Mouse (Mus musculus): ENCODE data around the gene Mcu. TPM values are rescaled to one million over a fixed set of nuclear protein-coding genes. Genes with fewer than 3 reads are reported as not detected.

The Mcu gene
- polyA plus RNA-seq, 1 experiment from 2014 or later = 65.2 TPM

DNA sequence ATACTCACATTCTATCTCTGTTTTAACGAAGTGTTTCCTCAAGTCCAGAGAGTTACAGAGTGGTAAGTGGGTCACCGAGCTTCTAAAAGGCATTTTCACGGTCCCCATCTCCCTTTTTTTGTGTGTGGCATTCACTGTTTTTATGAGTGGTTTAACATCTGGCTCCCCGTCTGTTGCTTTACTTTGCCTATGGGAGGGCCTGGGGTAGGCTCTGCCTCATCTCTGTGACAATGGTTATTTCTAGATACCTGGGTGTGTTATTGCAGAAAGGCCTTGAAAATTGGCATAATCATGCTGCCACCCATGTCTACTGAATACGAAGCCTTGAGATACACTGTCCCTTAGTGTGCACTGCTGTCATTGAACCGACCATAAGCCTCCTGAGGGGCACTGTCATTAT, 84.2 kb downstream of the Mcu start:
- WGBS = 92% methylated on average over 6 of the region's 6 CpGs
- Histone ChIP-seq H3K27ac (ENCODE audit: low read depth, low read length) (no peak overlapping the region), H3K27me3 (replicated peaks; ENCODE audit: control insufficient read depth, insufficient read depth, low read length) (no peaks in the 10 kb centered on the region), H3K4me2 (replicated peaks; ENCODE audit: low read depth) (no peak overlapping the region), H3K36me3 (ENCODE audit: control insufficient read depth, insufficient read depth) (0 out of 2 replicates have a peak, but pooled peaks cover 3% of the 10 kb centered on the region), H3K4me3 (ENCODE audit: low read depth, low read length) (no peak overlapping the region), H3K4me1 (replicated peaks; ENCODE audit: control insufficient read depth, insufficient read depth, low read length) (no peaks in the 10 kb centered on the region), H3K9me3 (ENCODE audit: control insufficient read depth) (no peaks in the 10 kb centered on the region), H3K9ac (ENCODE audit: low read depth, low read length) (no peak overlapping the region)
- TF ChIP-seq CTCF (IDR thresholded peaks at IDR 0.05; ENCODE audit: low read depth) = no peak
- no peak for ATAC-seq

DNA sequence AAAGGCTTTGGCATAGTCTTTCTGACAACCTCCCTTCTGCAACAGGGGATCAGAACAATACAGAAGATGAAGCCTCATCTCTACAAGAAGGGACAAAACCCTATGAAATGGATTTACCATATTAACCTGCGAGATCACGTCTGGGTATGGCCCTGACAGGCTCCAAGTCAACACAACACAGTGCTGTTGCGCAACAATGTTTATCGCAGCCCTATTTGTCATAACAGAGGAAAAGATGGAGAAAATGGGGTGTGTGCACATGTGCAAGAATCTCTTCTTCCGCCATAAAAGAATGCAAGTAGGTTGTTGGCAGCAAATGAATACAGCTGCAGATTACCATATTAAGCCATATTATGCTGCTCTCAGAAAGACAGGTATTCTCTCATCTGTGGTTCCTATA, 88.7 kb downstream of the Mcu start:
- H3K4me1 ChIP-seq (replicated peaks; ENCODE audit: control insufficient read depth, insufficient read depth, low read length) = no peaks in the 10 kb centered on the region
- H3K27me3 ChIP-seq (replicated peaks; ENCODE audit: control insufficient read depth, insufficient read depth, low read length) = no peaks in the 10 kb centered on the region
- ATAC-seq = no peak
- H3K9me3 ChIP-seq (ENCODE audit: control insufficient read depth) = no peaks in the 10 kb centered on the region
- no peak overlapping the region for H3K4me2 ChIP-seq (replicated peaks; ENCODE audit: low read depth)
- H3K36me3 ChIP-seq (ENCODE audit: control insufficient read depth, insufficient read depth) = no peaks in the 10 kb centered on the region
- no peak for TF ChIP-seq CTCF (IDR thresholded peaks at IDR 0.05; ENCODE audit: low read depth)
- H3K27ac ChIP-seq (ENCODE audit: low read depth, low read length) = no peak overlapping the region
- no peak overlapping the region for H3K4me3 ChIP-seq (ENCODE audit: low read depth, low read length)
- WGBS = 92% methylated on average over 5 of the region's 5 CpGs
- no peak overlapping the region for H3K9ac ChIP-seq (ENCODE audit: low read depth, low read length)

DNA sequence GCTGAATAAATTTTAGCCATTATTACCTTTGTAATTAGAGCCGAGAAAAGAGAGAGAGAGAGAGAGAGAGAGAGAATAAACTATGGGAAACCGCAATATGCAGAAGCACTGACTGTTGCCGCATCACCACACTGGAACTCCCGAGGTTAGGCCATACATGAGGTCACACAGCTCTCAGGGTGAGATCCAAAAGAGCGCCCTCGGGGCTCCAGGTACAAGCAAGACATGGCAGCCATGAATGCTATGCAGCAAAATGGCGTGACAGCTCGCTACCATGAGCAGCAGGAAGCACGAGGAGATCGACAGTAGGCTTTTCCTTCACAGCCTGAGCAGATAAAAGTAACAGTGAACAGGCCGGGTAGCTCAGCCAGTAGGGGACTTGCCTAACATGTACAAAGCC, 89.2 kb downstream of the Mcu start:
- no peaks in the 10 kb centered on the region for H3K9me3 ChIP-seq (ENCODE audit: control insufficient read depth)
- no peak overlapping the region for H3K4me2 ChIP-seq (replicated peaks; ENCODE audit: low read depth)
- WGBS = 93% methylated on average over 11 of the region's 11 CpGs
- no peak overlapping the region for H3K4me3 ChIP-seq (ENCODE audit: low read depth, low read length)
- no peak for TF ChIP-seq CTCF (IDR thresholded peaks at IDR 0.05; ENCODE audit: low read depth)
- H3K36me3 ChIP-seq (ENCODE audit: control insufficient read depth, insufficient read depth) = no peaks in the 10 kb centered on the region
- no peaks in the 10 kb centered on the region for H3K4me1 ChIP-seq (replicated peaks; ENCODE audit: control insufficient read depth, insufficient read depth, low read length)
- no peak for ATAC-seq
- no peaks in the 10 kb centered on the region for H3K27me3 ChIP-seq (replicated peaks; ENCODE audit: control insufficient read depth, insufficient read depth, low read length)
- no peak overlapping the region for H3K9ac ChIP-seq (ENCODE audit: low read depth, low read length)
- no peak overlapping the region for H3K27ac ChIP-seq (ENCODE audit: low read depth, low read length)

DNA sequence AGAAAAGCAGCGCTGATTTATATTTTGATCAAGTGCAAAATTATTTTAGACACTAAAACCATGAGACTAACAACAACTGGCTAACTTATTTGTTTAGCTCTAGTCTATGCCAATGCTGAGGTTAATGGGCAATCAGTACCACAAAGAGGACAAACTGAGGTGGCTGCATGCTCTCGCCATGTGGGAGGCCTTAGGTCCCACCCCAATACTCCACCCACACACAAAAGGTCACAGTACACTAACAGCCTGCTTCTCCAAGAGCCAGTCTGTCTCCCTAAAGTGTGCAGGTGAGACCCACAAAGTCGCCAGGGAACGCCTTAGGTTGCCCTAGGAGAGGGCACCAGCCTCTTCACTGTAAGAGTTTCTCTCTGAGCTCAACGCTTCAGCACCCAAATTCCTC, 91.8 kb downstream of the Mcu start:
- 0 out of 2 replicates have a peak, but pooled peaks have one; percentile 31 for ATAC-seq
- Histone ChIP-seq H3K27me3 (replicated peaks; ENCODE audit: control insufficient read depth, insufficient read depth, low read length) (no peaks in the 10 kb centered on the region), H3K27ac (ENCODE audit: low read depth, low read length) (no peak overlapping the region), H3K9me3 (ENCODE audit: control insufficient read depth) (no peaks in the 10 kb centered on the region), H3K4me2 (replicated peaks; ENCODE audit: low read depth) (no peak overlapping the region), H3K9ac (ENCODE audit: low read depth, low read length) (no peak overlapping the region), H3K4me3 (ENCODE audit: low read depth, low read length) (no peak overlapping the region), H3K4me1 (replicated peaks; ENCODE audit: control insufficient read depth, insufficient read depth, low read length) (no peaks in the 10 kb centered on the region), H3K36me3 (ENCODE audit: control insufficient read depth, insufficient read depth) (no peaks in the 10 kb centered on the region)
- TF ChIP-seq CTCF (IDR thresholded peaks at IDR 0.05; ENCODE audit: low read depth) = no peak
- WGBS = 73% methylated on average over 5 of the region's 5 CpGs

DNA sequence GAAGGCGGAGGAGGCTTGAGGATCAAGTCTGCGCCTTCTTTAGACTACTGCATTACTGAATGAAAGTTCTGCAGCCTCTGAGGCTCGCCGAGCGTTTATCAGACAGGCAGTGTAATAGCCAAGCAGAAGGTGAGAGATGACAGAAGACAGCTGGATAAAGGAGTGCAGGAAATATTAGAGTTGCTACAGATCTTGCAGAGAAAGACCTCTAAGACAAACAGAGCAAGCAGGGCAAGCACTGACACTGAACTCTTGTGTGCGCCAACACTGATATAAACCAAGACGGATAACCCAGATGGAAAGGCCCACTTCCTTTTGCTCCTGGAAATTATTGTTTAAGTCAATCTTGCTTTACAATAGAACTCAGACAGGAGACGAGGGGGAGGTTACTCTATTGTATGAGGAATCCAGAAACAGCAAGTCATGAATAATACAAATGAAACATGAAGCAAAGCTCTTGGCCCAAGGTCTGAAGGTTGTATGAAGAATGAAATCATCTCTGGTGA, 92.6 kb downstream of the Mcu start:
- no peak overlapping the region for H3K27ac ChIP-seq (ENCODE audit: low read depth, low read length)
- WGBS = 48% methylated on average over 8 of the region's 8 CpGs

DNA sequence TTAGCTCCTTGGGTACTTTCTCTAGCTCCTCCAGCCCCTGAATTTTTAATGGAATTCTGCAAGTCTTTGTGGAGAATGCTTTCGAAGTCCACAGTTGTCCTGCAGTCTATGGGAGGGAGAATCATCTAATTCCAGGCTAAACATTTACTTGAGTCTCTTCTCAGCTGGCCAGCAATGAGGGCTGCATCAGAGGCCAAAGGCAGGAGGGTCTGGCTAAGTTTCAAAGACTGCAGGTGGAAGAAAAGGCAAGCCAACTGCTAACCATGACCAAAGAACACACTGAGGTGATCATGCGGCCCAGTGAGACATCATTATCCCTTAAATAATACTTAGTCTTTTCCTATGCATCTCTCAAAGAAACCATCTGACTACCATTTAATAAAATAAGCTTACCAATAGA, 95.8 kb downstream of the Mcu start:
- Histone ChIP-seq H3K4me3 (ENCODE audit: low read depth, low read length) (no peak overlapping the region), H3K4me2 (replicated peaks; ENCODE audit: low read depth) (no peak overlapping the region), H3K27me3 (replicated peaks; ENCODE audit: control insufficient read depth, insufficient read depth, low read length) (no peaks in the 10 kb centered on the region), H3K9me3 (ENCODE audit: control insufficient read depth) (no peaks in the 10 kb centered on the region), H3K9ac (ENCODE audit: low read depth, low read length) (no peak overlapping the region), H3K4me1 (replicated peaks; ENCODE audit: control insufficient read depth, insufficient read depth, low read length) (no peaks in the 10 kb centered on the region), H3K36me3 (ENCODE audit: control insufficient read depth, insufficient read depth) (peaks cover 9% of the 10 kb centered on the region; the same call in 1 of the 2 replicates), H3K27ac (ENCODE audit: low read depth, low read length) (no peak overlapping the region)
- no peak for ATAC-seq
- 83% methylated on average over 2 of the region's 2 CpGs for WGBS
- TF ChIP-seq CTCF (IDR thresholded peaks at IDR 0.05; ENCODE audit: low read depth) = no peak

More for the DNA sequence above, 92.6 kb downstream of the Mcu start:
- Histone ChIP-seq H3K9me3 (ENCODE audit: control insufficient read depth) (no peaks in the 10 kb centered on the region), H3K9ac (ENCODE audit: low read depth, low read length) (no peak overlapping the region), H3K4me3 (ENCODE audit: low read depth, low read length) (no peak overlapping the region), H3K4me2 (replicated peaks; ENCODE audit: low read depth) (no peak overlapping the region), H3K27me3 (replicated peaks; ENCODE audit: control insufficient read depth, insufficient read depth, low read length) (no peaks in the 10 kb centered on the region), H3K4me1 (replicated peaks; ENCODE audit: control insufficient read depth, insufficient read depth, low read length) (no peaks in the 10 kb centered on the region), H3K36me3 (ENCODE audit: control insufficient read depth, insufficient read depth) (peaks cover 4% of the 10 kb centered on the region; the same call in 1 of the 2 replicates)
- no peak for ATAC-seq
- TF ChIP-seq CTCF (IDR thresholded peaks at IDR 0.05; ENCODE audit: low read depth) = no peak

DNA sequence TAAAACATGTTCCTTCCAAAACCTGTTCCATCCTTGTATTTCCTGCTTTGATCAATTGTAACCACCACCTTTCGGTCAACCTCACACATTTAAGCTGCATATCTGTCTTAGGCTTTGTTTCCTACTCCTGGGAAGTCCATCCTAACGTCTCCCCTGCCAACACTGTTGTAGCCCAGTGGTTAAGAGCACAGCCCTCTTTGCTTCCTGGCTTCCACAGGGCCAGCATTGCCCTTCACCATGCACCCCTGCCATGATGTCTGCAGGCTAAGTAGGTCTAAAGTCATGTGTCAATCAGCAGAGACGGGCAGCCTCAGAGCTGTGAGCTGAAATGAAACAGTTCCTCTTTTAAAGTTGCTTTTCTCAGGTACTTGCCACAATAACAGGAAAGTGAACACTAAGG, 97.1 kb downstream of the Mcu start:
- Histone ChIP-seq H3K4me2 (replicated peaks; ENCODE audit: low read depth) (no peak overlapping the region), H3K27ac (ENCODE audit: low read depth, low read length) (no peak overlapping the region), H3K27me3 (replicated peaks; ENCODE audit: control insufficient read depth, insufficient read depth, low read length) (no peaks in the 10 kb centered on the region), H3K36me3 (ENCODE audit: control insufficient read depth, insufficient read depth) (peaks cover 9% of the 10 kb centered on the region; the same call in 1 of the 2 replicates), H3K9ac (ENCODE audit: low read depth, low read length) (no peak overlapping the region), H3K4me3 (ENCODE audit: low read depth, low read length) (no peak overlapping the region), H3K4me1 (replicated peaks; ENCODE audit: control insufficient read depth, insufficient read depth, low read length) (no peaks in the 10 kb centered on the region), H3K9me3 (ENCODE audit: control insufficient read depth) (no peaks in the 10 kb centered on the region)
- 85% methylated on average over 3 of the region's 3 CpGs for WGBS
- no peak for TF ChIP-seq CTCF (IDR thresholded peaks at IDR 0.05; ENCODE audit: low read depth)
- ATAC-seq = no peak

All from intestine, postnatal 0 days (tissue).